Mouse (Mus musculus) retina, postnatal 7 days (tissue): ENCODE results near the gene 1110051M20Rik.

Experiments
- DNase-seq: peaks from one replicate; pipeline ENCODE4 v3.0.0-alpha.2; 2012; ENCODE audit warnings: low read depth, low spot score

Gene 1110051M20Rik

GRCm38 (mm10) chr2:91457656-91458251, 13.2 kb upstream of the 1110051M20Rik start:
- DNase-seq: no peak

- no peak for DNase-seq
Observed at GRCm38 (mm10) chr2:91457259-91457655, 12.8 kb upstream of the 1110051M20Rik start, which contains the start of gene Lrp4. Lrp4 (plus strand) TSS chr2:91457511.

GRCm38 (mm10) chr2:91456491-91457100, 12.1 kb upstream of the 1110051M20Rik start:
- DNase-seq: no peak

GRCm38 (mm10) chr2:91455826-91456225, 11.3 kb upstream of the 1110051M20Rik start:
- DNase-seq: no peak

- DNase-seq: no peak
Observed at GRCm38 (mm10) chr2:91454434-91454833, 9.9 kb upstream of the 1110051M20Rik start.

- DNase-seq: no peak
Observed at GRCm38 (mm10) chr2:91453231-91454075, 8.9 kb upstream of the 1110051M20Rik start.

GRCm38 (mm10) chr2:91452658-91453057, 8.2 kb upstream of the 1110051M20Rik start:
- no peak for DNase-seq

- DNase-seq: no peak
Observed at GRCm38 (mm10) chr2:91450316-91450715, 5.8 kb upstream of the 1110051M20Rik start.

- DNase-seq: no peak
Observed at GRCm38 (mm10) chr2:91449662-91450061, 5.2 kb upstream of the 1110051M20Rik start.

GRCm38 (mm10) chr2:91442241-91442640, 2.3 kb downstream of the 1110051M20Rik start:
- DNase-seq: no peak

GRCm38 (mm10) chr2:91441715-91442114, 2.8 kb downstream of the 1110051M20Rik start:
- DNase-seq: no peak

- no peak for DNase-seq
Observed at GRCm38 (mm10) chr2:91440686-91441085, 3.8 kb downstream of the 1110051M20Rik start.

GRCm38 (mm10) chr2:91439876-91440275, 4.6 kb downstream of the 1110051M20Rik start:
- no peak for DNase-seq

- no peak for DNase-seq
Observed at GRCm38 (mm10) chr2:91439271-91439670, 5.2 kb downstream of the 1110051M20Rik start.

GRCm38 (mm10) chr2:91437116-91437815, 7.2 kb downstream of the 1110051M20Rik start:
- DNase-seq: no peak

GRCm38 (mm10) chr2:91436713-91437112, 7.8 kb downstream of the 1110051M20Rik start:
- no peak for DNase-seq

GRCm38 (mm10) chr2:91430600-91430919, 13.9 kb downstream of the 1110051M20Rik start:
- DNase-seq: no peak

GRCm38 (mm10) chr2:91429915-91430599, 14.4 kb downstream of the 1110051M20Rik start:
- no peak for DNase-seq

GRCm38 (mm10) chr2:91429146-91429545, 15.4 kb downstream of the 1110051M20Rik start:
- DNase-seq: no peak

- no peak for DNase-seq
Observed at GRCm38 (mm10) chr2:91426321-91426720, 18.2 kb downstream of the 1110051M20Rik start.

- DNase-seq: no peak
Observed at GRCm38 (mm10) chr2:91424061-91424720, 20.3 kb downstream of the 1110051M20Rik start.
